In genomic region chr14:26971106-26971789, GRCm38 (mm10) we compare ENCODE assay signal across 8 mouse cellular contexts. TPM values are rescaled to one million over a fixed set of nuclear protein-coding genes. Genes with fewer than 3 reads are reported as not detected.
DNase-seq lines count a peak whose midpoint lies in the region; ATAC-seq and TF ChIP-seq lines count a peak whose summit lies in the region.

Gene Appl1, minus strand, starts transcription at chr14:26971232.

- H3K36me3 ChIP-seq in embryonic facial prominence, embryonic 14.5 days (ENCODE audit: control insufficient read depth, insufficient read depth, low read length), result no peaks in the 10 kb centered on the region
- H3K36me3 ChIP-seq in heart, postnatal 0 days (replicated peaks; ENCODE audit: control insufficient read depth, insufficient read depth, low read length), result no peaks in the 10 kb centered on the region
- no peaks in the 10 kb centered on the region for H3K36me3 ChIP-seq in limb, embryonic 10.5 days
- H3K36me3 ChIP-seq in neural tube, embryonic 14.5 days (ENCODE audit: control insufficient read depth, insufficient read depth, low read length), result no peaks in the 10 kb centered on the region

- peak within 1 kb of the TSS; percentile 69 for H3K4me2 ChIP-seq in embryonic facial prominence, embryonic 14.5 days (ENCODE audit: low read depth, low read length)
- H3K4me2 ChIP-seq in heart, postnatal 0 days (ENCODE audit: low read depth, low read length), result peak within 1 kb of the TSS; percentile 68
- H3K4me2 ChIP-seq in neural tube, embryonic 14.5 days (ENCODE audit: low read depth, low read length), result peak within 1 kb of the TSS; percentile 38

- WGBS in cerebellum, adult 2 months, result 11% methylated on average over 10 of the region's 10 CpGs
- 42% methylated on average over 10 of the region's 10 CpGs for WGBS in embryonic facial prominence, embryonic 14.5 days
- 36% methylated on average over 10 of the region's 10 CpGs for WGBS in heart, postnatal 0 days
- 53% methylated on average over 10 of the region's 10 CpGs for WGBS in limb, embryonic 10.5 days
- 50% methylated on average over 10 of the region's 10 CpGs for WGBS in neural tube, embryonic 14.5 days

- DNase-seq in cerebellum, adult 2 months, result peak in 1 of 2 experiments; percentile 21
- DNase-seq in cerebellum, adult 8-10 months, result no peak
- DNase-seq in CD4-positive, CD25-positive, alpha-beta regulatory T cell, adult 2 months (ENCODE audit: low read depth, low spot score), result peak; percentile 23
- DNase-seq in embryonic facial prominence, embryonic 14.5 days (ENCODE audit: low spot score), result no peak
- no peak for DNase-seq in heart, postnatal 0 days (ENCODE audit: low spot score)
- no peak for DNase-seq in limb, embryonic 10.5 days (ENCODE audit: low spot score)

- peak within 1 kb of the TSS; percentile 95 for H3K9ac ChIP-seq in embryonic facial prominence, embryonic 14.5 days (ENCODE audit: low read depth, low read length)
- H3K9ac ChIP-seq in heart, postnatal 0 days (replicated peaks; ENCODE audit: low read depth, low read length), result peak within 1 kb of the TSS; percentile 89
- peak within 1 kb of the TSS; percentile 72 for H3K9ac ChIP-seq in neural tube, embryonic 14.5 days (replicated peaks; ENCODE audit: low read depth, low read length)

- no peak for TF ChIP-seq POLR2A in cerebellum, adult 2 months (IDR thresholded peaks at IDR 0.05; ENCODE audit: borderline replicate concordance, insufficient read depth, low read length)

- peak within 1 kb of the TSS; percentile 97 for H3K4me3 ChIP-seq in cerebellum, adult 2 months (replicated peaks; ENCODE audit: insufficient read depth, low read depth, low read length)
- peak within 1 kb of the TSS; percentile 95 for H3K4me3 ChIP-seq in embryonic facial prominence, embryonic 14.5 days (ENCODE audit: low read depth, low read length)
- peak within 1 kb of the TSS; percentile 88 for H3K4me3 ChIP-seq in heart, postnatal 0 days (ENCODE audit: low read depth, low read length)
- H3K4me3 ChIP-seq in limb, embryonic 10.5 days, result peak within 1 kb of the TSS; percentile 93
- H3K4me3 ChIP-seq in neural tube, embryonic 14.5 days (ENCODE audit: low read depth, low read length), result peak within 1 kb of the TSS; percentile 92

- H3K27ac ChIP-seq in cerebellum, adult 2 months (ENCODE audit: insufficient read depth, low read length), result peak within 1 kb of the TSS; percentile 78
- H3K27ac ChIP-seq in embryonic facial prominence, embryonic 14.5 days (replicated peaks; ENCODE audit: low read depth, low read length), result peak within 1 kb of the TSS; percentile 93
- H3K27ac ChIP-seq in heart, postnatal 0 days (ENCODE audit: low read depth), result peak within 1 kb of the TSS; percentile 86
- peak within 1 kb of the TSS; percentile 93 for H3K27ac ChIP-seq in limb, embryonic 10.5 days
- H3K27ac ChIP-seq in neural tube, embryonic 14.5 days (ENCODE audit: low read depth, low read length), result peak within 1 kb of the TSS; percentile 93

- H3K4me1 ChIP-seq in cerebellum, adult 2 months (ENCODE audit: control insufficient read depth, insufficient read depth, low read length), result peaks cover 3% of the 10 kb centered on the region; the same call in 1 of the 2 replicates
- peaks cover 10% of the 10 kb centered on the region for H3K4me1 ChIP-seq in embryonic facial prominence, embryonic 14.5 days (ENCODE audit: control insufficient read depth, insufficient read depth, low read length)
- H3K4me1 ChIP-seq in heart, postnatal 0 days (ENCODE audit: control insufficient read depth, insufficient read depth), result peaks cover 4% of the 10 kb centered on the region; the same call in 1 of the 2 replicates
- peaks cover 16% of the 10 kb centered on the region for H3K4me1 ChIP-seq in limb, embryonic 10.5 days
- H3K4me1 ChIP-seq in neural tube, embryonic 14.5 days (ENCODE audit: control insufficient read depth, insufficient read depth, low read length), result peaks cover 9% of the 10 kb centered on the region

- H3K9me3 ChIP-seq in embryonic facial prominence, embryonic 14.5 days (ENCODE audit: control insufficient read depth, low read length), result no peaks in the 10 kb centered on the region
- H3K9me3 ChIP-seq in heart, postnatal 0 days (replicated peaks; ENCODE audit: control insufficient read depth, low read length), result no peaks in the 10 kb centered on the region
- no peaks in the 10 kb centered on the region for H3K9me3 ChIP-seq in limb, embryonic 10.5 days (replicated peaks)
- no peaks in the 10 kb centered on the region for H3K9me3 ChIP-seq in neural tube, embryonic 14.5 days (ENCODE audit: control insufficient read depth, low read length)

- no peak for TF ChIP-seq CTCF in cerebellum, adult 2 months (IDR thresholded peaks at IDR 0.05; ENCODE audit: borderline replicate concordance, insufficient read depth, low read depth, low read length)
- no peak for TF ChIP-seq CTCF in heart, postnatal 0 days (IDR thresholded peaks at IDR 0.05; ENCODE audit: low read depth)

- no peak for ATAC-seq in embryonic facial prominence, embryonic 14.5 days (ENCODE audit: low read depth)
- no peak for ATAC-seq in heart, postnatal 0 days (ENCODE audit: insufficient read depth, low read depth)
- ATAC-seq in neural tube, embryonic 14.5 days (ENCODE audit: low read depth), result no peak
- no peak for ATAC-seq in erythroid progenitor cell, adult 5-6 weeks (replicated peaks; ENCODE audit: low FRiP score, poor library complexity, severe bottlenecking)

- H3K27me3 ChIP-seq in cerebellum, adult 2 months (ENCODE audit: control insufficient read depth, insufficient read depth, low read length), result no peaks in the 10 kb centered on the region
- H3K27me3 ChIP-seq in embryonic facial prominence, embryonic 14.5 days (replicated peaks; ENCODE audit: control insufficient read depth, insufficient read depth, low read length), result no peaks in the 10 kb centered on the region
- no peaks in the 10 kb centered on the region for H3K27me3 ChIP-seq in heart, postnatal 0 days (ENCODE audit: control insufficient read depth, insufficient read depth, low read length)
- H3K27me3 ChIP-seq in limb, embryonic 10.5 days (ENCODE audit: low read depth, poor library complexity, severe bottlenecking), result no peaks in the 10 kb centered on the region
- no peaks in the 10 kb centered on the region for H3K27me3 ChIP-seq in neural tube, embryonic 14.5 days (ENCODE audit: control insufficient read depth, insufficient read depth, low read length)

- TF ChIP-seq EP300 in heart, postnatal 0 days (IDR thresholded peaks at IDR 0.05; ENCODE audit: low read depth), result no peak

RNA-seq across cellular contexts. Expression of gene Appl1, which starts in this region (rescaled TPM):
- 28.4 and 31.3 TPM in 2 replicates for polyA plus RNA-seq in cerebellum, adult 2 months (2012; rRNA removed)
- polyA plus RNA-seq in embryonic facial prominence, embryonic 14.5 days (2014; fragmentation: Nextera tagmentation; extraction: Ambion mirVana), result 48.6 and 50.8 TPM in 2 replicates
- 14.9 and 21.1 TPM in 2 replicates for total RNA-seq in heart, postnatal 0 days (2014; rRNA removed; ENCODE audit: low replicate concordance)
- polyA plus RNA-seq in heart, postnatal 0 days (2015; fragmentation: Nextera tagmentation; extraction: Ambion mirVana), result 26.2 and 26.8 TPM in 2 replicates
- polyA plus RNA-seq in limb, embryonic 10.5 days (2016; fragmentation: Nextera tagmentation; extraction: Ambion mirVana), result 27.0 and 33.1 TPM in 2 replicates
- polyA plus RNA-seq in neural tube, embryonic 14.5 days (2014; fragmentation: Nextera tagmentation; extraction: Ambion mirVana), result 56.2 and 88.3 TPM in 2 replicates
- 2.9 and 4.0 TPM in 2 replicates for total RNA-seq in erythroid progenitor cell, adult 5-6 weeks (2015; ENCODE audit: low replicate concordance)
- 3.5 and 3.6 TPM in 2 replicates for total RNA-seq in erythroid progenitor cell, adult 5-6 weeks (2017; ENCODE audit: low replicate concordance)
